Mouse (Mus musculus) CD4-positive, CD25-positive, alpha-beta regulatory T cell, adult 4 months (primary cell): ENCODE data around the gene Pip4k2b. TPM values are rescaled to one million over a fixed set of nuclear protein-coding genes. Genes with fewer than 3 reads are reported as not detected.
"Not testable (repeated sequence)": the region's sequence is repeated elsewhere in the genome, so short reads cannot be mapped to it uniquely, and the experiment has no call there.

Source experiments
- ATAC-seq: one replicate; pipeline ENCODE4 v1.8.0; 2017
- polyA plus RNA-seq, 2 experiments: library from polyadenylated mRNA; unstranded; fragments of 100-300 nt; shearing (Covaris generic); gene quantifications; one replicate each; pipeline ENCODE4 v1.2.1; 2017

Gene Pip4k2b
- polyA plus RNA-seq, 2 experiments from 2014 or later: 1.4 to 2.2 TPM

DNA sequence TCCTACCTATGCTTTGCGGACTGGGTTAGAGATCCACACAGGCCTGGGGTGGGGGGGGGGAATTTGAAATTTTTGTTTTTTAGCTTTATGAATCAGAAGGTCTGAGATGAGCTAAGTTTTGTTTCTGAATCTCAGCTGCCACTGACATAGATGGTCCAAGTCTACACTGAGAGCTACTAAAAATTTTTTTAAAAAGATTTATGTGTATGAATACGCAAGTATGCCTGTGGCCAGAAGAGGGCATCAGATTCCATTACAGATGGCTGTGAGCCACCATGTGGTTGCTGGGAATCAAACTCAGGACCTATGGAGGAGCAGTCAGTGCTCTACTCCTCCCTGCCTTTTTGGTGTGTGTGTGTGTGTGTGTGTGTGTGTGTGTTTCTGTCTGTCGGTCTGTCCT is 30.1 kb downstream of the Pip4k2b start:
- no peak for ATAC-seq

- ATAC-seq: no peak
Measured at GRCm38 (mm10) chr11:97713896-97714295, 30.6 kb downstream of the Pip4k2b start.

DNA sequence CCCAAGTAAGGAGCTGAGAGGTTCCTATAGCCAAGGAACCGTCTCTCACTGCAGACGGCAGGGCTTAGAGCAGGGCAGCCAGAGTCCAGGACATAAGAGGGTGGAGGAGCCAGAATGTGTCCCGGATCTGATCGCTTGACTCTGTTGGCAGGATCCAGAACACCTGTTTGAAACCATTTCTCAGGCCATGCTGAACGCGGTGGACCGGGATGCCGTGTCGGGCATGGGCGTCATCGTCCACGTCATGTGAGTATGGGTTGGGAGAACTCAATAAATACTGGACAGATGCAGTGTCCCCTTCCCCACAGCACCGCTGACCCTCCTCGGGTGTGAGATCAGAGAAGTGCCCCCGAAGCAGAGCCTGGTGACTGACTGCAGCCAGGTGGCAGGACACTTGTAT is 32.2 kb downstream of the Pip4k2b start:
- ATAC-seq: no peak

DNA sequence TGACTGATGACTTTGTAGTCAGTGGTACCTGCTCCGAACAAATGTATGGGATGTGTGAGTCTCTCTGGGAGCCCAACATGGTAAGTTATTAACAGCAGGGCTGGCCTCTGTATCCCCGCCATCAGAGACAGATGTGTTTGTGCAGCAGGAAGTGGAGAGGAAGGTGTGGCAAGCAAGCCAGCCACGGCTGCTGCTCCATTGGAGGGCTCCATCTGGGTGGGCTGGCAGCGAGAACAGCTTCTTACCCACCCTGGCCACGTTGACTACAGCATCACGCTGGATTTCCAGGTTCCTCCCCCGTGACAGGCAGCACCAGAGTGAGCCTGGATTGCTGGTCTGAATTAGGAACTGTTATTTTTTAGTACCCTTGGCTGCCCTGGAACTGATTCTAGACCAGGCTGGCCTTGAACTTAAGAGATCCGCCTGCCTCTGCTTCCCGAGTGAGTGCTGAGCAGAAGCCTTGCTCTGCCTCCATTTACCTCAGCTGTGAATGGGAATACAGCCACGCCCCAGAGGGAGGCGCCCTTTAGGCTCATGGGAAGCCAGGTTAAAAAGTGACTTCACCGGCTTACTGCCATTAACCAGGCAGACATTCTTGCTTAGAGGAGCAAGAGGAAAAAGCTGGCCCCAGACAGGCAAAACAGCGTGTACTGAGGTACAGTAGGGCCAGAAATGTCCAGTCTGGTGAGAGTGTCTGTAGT is 33.2 kb downstream of the Pip4k2b start:
- ATAC-seq: no peak

GRCm38 (mm10) chr11:97710067-97710466 is 34.4 kb downstream of the Pip4k2b start:
- ATAC-seq: not testable (repeated sequence)

- ATAC-seq: peak; percentile 90
Measured at GRCm38 (mm10) chr11:97703039-97703826, 41.3 kb downstream of the Pip4k2b start, which contains the start of gene Psmb3. Gene Psmb3 (plus strand): TSS chr11:97703399.

DNA sequence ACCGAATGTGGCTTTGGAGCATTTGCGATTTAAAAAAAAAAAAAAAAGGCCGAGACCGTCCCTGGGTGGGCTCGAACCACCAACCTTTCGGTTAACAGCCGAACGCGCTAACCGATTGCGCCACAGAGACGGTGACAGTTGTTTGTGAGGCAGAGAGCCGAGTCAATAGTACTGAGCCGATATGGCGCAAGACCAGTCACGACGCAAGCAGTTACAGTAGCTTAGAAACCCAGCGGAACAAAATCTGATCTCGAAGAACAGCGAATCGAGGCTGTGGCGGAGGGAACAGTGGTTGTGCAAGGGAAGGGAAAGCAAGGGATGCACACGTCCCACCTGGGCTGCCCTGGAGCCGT is 42.1 kb downstream of the Pip4k2b start:
- peak; percentile 33 for ATAC-seq

GRCm38 (mm10) chr11:97701581-97702392 is 42.7 kb downstream of the Pip4k2b start:
- no peak for ATAC-seq

- ATAC-seq: no peak
Measured at GRCm38 (mm10) chr11:97700746-97701580, 43.5 kb downstream of the Pip4k2b start.

DNA sequence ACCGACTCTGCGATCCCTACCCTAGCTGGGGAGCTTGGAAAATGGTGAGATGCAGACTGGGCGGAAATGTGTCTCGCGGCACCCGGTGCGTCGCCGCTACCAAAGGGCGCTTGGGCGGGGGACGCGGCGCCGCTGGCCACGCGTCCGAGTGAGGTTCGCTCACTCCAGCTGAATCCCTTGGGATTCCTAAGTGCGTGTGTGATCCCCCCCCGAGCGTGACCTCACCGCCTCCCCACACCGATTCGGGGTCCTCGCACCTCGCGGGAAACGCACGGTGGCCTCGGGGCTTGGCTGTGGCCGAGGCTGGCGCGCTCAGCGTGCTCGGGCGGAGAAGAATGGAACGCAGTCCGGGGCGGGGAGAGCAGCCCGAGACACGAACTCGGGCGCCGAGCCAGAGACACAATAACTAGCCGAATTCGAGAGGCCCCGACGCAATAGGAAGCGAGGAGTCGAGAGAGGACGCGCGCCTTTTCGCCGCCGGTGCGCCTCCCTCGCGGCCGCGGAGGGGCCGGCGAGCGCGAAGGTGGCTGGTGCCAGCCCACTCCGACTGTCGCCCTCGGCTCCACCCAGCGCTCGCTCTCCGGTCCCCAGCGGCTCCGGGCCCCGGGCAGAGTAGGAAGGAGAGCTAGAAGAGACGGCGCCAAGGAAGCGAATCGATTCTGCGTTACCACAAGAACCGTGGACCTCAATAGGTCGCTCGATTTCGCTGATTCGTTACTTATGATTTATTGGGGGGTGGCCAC is 44.3 kb downstream of the Pip4k2b start, which contains the start of gene Pcgf2:
Gene Pcgf2 (minus strand): TSS at position 495 of the 743 bp plus-strand sequence.
- peak; percentile 4 for ATAC-seq

DNA sequence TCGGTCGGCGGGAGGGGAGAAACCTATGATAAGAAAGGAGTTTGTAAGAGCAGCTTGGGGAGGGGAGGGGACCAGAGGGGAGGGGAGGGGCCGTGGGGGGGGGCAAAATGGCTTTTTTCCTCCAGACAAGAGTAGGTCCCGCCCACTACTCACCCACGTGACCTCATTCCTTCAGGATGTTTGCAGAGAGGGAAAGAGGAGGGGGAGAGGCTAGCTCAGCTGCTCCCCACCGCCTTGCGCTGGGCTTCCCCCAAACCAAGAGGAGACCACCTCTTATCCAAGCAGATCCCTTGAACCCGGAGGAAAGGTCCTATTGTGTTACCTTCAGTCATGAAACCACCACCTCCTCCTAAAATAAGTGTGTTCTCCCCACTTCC is 44.9 kb downstream of the Pip4k2b start:
- ATAC-seq: no peak

DNA sequence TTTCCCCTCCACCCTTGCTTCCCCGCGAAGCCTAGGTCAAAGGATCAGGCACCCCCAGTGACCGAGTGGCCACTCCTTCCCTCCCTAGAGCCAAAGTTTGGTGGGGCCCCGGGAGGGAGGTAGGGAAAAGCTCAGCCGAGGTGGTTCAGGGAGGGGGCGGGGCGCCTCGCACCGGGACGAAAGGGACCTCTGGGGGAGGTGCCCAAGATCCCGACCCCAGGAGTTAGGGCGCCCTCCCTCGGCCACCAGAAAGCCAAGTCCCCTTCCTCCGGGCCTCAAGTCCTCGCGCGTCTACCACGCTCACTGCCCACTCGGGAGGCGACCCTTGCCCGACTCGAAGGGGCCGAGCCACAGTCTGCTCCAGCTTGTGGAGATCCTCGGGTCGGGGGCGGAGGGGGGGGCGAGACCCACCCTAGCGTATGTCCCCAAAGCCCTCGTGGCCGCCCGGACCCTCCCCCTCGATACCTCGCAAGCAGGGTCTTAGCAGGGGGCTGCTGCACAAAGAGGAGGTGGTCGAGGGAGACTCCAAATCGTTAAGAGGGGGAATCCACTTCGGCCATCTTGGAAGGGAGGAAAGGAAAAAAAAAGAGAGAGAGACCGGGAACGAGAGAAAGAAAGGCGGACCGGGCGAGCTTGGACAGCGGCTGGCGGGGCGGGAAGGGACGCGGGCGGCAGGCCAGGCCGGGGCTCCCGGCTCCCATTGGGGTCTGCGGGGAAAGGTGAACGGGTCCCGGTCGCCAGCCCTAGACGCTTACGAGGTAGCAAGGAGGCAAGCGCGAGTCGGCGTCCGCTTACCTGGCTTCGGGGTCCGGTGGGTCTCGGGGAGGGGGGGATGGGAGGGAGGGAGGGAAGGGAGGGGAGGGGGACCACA is 45.5 kb downstream of the Pip4k2b start:
- ATAC-seq: no peak

DNA sequence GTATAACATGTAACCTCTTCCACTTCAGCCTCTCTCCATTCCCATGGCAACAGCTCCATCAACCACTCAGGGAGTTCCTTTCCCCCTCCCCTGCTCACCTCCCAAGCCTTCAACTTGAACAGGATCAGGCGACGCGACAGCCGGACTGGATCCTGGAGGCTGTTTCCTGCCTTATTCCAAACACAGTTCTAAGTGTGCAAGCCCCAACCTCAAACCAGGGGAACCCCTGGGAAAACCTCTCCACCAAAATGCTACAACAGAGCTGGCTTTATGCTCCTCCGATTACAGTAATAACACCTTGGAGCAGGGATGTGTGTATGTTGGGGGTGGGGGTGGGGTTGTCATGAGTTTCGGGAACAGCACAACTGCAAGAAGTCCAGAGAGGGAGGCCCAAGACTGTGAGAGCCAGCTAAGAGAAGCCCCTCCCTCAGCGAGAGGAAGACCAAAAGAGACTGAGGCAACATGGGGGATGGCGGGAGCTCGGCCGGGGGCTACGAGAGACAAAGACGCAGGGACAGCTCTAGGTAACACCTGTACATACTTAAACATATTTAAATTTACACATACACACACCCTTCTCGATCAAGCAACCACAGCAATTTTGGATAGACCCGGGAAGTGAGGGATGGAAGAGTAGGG is 46.5 kb downstream of the Pip4k2b start:
- ATAC-seq: no peak

- ATAC-seq: no peak
Measured at GRCm38 (mm10) chr11:97697199-97697890, 47.2 kb downstream of the Pip4k2b start.

DNA sequence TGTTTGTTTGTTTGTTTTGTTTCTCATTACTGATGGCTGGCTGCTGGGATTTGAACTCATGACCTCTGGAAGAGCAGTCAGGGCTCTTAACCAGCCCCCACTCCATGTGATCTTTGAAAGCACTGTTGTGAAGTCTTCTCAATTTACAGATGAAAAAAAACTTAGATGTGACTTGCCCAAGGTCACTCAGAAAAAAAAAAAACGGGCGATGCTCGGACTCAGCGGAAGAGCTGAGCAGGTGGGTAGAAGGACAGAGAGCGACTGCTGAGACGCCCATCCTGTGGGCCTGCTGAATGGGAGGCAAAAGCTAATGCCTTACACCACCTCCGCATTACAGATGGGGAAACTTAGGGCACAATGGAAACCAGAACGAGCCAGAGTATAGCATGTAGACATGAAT is 47.8 kb downstream of the Pip4k2b start:
- no peak for ATAC-seq

GRCm38 (mm10) chr11:97695712-97696401 is 48.6 kb downstream of the Pip4k2b start:
- no peak for ATAC-seq

DNA sequence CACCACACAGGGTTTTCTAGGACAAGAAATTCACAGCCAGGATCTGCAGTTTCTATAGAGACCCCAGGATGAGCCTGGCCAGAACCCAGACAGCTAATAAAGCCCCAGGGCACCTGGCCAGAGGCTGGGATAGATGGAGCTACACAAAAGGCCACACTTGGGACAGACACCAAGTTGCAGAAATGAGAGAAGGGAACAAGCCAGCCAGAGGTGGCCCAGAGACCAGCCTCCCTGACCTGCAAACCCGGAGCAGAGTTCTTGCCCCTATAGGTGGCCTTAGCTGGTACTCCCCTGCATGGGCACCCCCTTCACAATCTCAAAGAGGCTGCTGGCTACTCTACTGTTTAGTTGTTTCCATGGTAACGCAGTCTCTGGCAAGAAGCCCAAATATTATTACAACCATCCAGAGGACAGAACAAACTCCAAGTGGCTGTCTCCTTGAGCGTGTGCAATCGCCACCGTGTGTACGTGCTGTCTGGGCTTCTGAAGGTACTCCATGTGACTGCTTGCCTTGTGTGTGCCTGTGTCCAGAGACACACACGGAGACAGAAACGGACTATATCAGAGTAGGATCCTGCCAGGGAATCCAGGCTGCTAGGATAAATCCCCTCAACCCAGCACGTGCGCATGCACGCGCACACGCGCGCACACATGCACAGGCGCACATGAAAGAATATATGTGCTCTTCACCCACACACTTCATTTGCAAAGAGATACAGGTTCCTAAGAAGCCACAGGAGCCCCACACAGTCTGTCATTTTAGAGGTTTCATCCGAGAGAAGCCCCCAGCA is 49.4 kb downstream of the Pip4k2b start:
- no peak for ATAC-seq

- ATAC-seq: no peak
Measured at GRCm38 (mm10) chr11:97694435-97694834, 50.1 kb downstream of the Pip4k2b start.
